Mouse (Mus musculus) adrenal gland, postnatal 10 days (tissue): ENCODE measurements at regions not wholly inside any gene's neighbourhood (a gene's known extent, or its start where the extent isn't known, plus 50 kb on each side); places are given as distances from the start of the nearest gene placed in this dataset.

Experiments used
- DNase-seq: peaks from one replicate; pipeline ENCODE4 v3.0.0; 2021; ENCODE audit warnings: mixed read lengths

DNA sequence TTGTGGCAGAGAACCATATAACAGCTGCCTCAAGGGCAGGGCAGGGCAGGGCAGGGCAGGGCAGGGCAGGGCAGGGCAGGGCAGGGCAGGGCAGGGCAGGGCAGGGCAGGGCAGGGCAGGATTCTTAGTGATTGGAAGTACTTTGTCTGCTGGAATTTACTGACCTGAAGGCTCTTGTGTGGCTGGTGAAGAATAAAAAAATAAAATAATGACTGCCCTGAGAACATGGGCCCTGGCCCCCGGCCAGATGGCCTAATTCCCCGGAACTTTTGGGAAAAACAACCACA lies 169.3 kb downstream of the Qk start:
- DNase-seq = peak; percentile 17

DNA sequence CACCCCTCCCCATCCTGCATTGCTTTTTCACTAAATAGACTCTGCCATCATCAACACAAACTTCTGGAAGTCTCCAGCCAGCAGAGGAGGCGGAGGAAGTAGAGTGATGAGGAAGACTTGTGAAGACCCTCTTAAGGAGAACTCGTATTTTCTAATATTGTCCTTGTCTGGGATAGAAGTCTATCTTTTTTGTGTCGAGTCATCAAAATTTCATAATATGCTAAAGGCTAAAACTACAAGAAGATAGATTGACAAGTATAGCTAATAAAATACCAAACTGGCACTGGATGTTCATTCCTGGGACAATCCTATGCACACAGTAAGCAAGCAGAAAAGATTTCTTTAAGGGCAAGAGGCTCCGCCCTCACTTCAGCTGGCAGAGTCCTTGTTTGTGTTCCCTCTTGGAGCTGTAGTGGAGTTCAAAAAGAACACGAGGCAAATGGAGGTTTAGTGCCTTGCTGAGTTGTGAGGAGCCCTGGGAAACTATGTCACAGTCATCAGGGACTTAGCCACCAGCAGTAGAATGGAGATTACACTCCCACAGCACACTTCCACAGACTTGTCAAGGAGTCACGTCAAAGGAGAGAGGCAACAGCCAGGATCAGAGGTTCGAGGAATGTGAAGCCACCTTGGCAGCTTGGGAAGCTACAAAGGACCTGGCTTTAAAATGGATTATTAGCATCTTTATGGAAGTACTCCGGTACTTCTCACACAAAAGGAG lies 169.8 kb downstream of the Qk start:
- DNase-seq = peak; percentile 14

DNA sequence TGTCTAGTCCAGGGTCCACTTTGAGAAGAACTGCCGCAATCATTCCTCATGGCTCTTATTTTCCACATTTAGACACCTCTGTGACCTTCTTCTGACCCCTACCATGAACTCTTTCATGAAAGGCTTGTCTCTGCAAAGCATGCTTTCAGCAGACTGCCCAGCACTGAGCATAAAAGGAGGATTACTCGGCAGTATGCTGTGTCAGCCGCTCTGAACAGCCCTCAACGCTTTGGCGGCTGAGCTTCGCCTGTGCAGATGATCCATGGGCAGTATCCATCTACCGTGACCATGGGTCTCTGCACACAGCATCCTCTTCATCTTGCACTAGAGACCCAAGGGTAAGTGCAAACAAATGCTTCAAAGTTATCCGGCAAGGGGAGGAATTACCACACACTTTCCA lies 172.5 kb downstream of the Qk start:
- no peak for DNase-seq

DNA sequence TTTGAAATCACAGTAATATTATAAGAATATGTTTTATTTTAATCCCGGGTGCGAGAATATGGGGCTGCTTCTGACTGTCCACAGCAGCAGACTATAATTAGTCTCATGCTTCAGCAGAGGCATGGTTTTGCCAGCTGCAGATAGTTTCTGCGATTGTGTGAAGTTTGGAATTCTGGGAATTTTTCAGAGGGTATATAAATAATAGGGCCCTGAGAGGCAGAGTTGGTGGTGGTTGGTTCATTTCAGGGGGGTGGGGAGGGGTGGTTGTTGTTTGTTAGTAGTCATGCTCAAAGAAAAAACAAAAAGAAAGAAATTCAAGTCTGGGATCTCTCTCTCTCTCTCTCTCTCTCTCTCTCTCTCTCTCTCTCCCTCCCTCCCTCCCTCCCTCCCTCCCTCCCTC lies 173.1 kb downstream of the Qk start:
- DNase-seq = no peak

DNA sequence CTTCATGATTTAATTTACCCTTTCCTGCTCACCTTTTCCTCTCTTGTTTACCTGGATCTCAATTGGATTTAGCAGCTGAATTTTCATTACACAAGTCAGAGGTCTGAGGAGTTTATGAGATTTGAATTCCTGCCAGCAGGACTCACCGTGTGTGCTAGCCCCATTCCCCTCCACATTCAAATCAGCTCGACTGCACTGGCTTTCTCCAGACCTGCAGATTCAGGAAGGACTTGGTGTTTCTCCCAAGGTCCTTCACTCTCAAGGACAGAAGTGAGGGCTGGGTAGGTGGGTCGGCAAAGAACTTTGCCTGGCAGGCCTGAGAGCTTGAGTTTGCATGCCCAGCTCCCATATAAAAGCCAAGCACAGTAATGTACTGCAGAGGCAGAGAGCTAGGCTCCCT lies 180.8 kb downstream of the Qk start:
- peak; percentile 7 for DNase-seq

DNA sequence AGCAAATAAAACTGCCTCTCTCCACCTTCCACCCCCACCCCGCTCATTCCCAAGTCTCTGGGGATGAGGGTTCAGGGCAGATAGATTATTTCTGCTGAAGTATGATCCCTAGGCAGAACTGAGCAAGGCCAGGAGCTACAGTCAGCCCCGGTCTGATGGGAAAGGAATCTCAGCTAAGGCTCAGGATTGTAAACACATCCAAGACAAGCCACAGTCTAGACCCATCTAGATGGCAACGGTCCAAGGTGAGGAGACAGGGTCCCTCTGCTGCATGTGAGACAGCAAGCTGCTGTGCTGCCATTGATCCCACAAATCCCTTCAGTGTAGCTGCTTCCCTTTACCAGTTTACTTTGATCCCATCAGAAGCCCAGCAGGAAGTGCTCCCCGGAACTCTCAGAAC lies 181.3 kb downstream of the Qk start:
- no peak for DNase-seq

DNA sequence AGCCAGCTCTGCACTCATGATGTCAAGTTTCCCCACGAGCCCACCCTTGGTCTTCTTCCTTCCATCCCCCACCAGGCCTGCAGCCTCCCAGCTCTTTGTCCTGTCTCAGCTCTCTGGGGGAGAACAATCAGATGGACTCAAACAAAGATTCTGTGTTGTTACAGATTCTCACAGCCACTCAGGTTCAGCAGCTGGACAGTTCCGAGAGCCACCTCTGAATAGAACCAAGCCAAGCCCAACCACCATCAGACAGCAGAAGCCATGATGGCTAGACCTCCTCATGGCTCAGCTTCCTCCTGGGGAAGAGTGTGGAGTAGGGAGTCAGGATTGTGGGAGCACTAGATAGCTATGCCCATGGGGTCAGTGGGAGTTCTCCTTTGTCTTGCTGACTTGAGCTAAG lies 184.5 kb downstream of the Qk start:
- DNase-seq = peak; percentile 30

DNA sequence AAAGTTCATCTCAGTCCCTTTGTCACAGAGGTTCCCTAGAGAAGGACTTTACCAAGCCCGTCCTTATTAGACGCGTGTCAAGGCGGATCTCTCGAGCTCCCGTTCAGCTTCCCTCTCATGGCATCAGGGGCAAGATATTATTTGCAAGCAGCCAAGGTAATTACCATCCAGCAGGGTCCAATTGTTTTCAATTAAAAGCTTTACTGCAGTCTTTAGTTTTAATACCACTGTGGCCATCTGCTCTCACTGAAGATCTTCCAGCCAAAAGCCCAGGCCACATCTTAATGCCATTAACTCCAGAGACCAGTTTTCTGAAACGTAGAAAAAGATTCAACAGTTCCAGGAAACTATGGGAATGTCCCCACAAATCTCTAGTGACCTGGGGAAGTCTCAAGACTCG lies 191.1 kb downstream of the Qk start:
- DNase-seq = no peak

DNA sequence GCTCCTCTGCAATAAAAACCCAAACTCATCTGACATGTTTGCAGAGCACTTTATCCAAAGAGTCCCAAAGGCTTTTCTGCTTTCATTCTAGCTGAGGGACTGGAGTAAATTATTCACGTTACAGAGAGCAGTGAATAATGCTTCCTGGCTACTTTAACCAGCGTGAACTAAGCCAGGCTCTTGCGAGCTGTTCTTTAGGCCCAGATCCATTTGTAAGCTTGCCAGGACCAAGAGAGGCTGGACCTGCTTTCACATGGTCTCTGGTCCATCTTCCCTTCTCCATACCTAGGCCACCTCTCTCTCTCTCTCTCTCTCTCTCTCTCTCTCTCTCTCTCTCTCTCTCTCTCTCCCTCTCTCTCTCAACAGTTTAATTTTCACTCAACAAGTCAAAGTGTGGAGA lies 197.2 kb downstream of the Qk start:
- no peak for DNase-seq

DNA sequence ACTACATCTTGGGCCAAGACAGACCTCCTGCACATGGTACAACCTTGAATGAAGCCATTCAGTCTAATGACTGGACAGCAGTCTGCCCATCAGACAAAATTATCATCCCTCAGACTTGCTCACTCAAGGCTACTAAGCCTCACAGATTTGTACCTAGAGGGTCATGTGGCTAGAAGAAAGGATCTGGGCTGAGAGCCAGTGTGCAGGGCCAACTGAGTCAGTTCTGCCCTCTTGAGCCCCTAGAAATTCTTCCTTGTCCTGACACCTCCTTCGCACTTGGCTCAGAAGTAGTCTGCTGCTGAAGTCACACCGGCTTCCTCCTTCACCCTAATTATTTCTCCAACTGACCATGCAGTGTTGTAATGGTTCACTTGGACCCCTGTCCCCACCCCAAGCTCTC lies 207.5 kb downstream of the Qk start:
- DNase-seq = peak; percentile 15

DNA sequence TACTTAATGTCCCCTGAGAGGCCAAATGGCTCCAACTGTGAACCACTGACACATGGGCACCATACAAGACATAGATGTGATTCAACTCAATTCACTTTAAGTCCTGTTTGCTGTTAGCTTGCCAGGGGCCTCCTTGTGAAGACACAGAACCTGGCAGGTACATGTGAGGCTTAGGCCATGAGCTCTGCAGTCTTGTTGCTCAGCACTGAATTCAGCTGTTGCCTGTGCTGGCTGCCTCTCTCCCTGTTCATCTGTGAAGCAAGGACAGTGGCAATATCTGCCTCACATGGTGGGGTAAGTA lies 209.3 kb downstream of the Qk start:
- no peak for DNase-seq

DNA sequence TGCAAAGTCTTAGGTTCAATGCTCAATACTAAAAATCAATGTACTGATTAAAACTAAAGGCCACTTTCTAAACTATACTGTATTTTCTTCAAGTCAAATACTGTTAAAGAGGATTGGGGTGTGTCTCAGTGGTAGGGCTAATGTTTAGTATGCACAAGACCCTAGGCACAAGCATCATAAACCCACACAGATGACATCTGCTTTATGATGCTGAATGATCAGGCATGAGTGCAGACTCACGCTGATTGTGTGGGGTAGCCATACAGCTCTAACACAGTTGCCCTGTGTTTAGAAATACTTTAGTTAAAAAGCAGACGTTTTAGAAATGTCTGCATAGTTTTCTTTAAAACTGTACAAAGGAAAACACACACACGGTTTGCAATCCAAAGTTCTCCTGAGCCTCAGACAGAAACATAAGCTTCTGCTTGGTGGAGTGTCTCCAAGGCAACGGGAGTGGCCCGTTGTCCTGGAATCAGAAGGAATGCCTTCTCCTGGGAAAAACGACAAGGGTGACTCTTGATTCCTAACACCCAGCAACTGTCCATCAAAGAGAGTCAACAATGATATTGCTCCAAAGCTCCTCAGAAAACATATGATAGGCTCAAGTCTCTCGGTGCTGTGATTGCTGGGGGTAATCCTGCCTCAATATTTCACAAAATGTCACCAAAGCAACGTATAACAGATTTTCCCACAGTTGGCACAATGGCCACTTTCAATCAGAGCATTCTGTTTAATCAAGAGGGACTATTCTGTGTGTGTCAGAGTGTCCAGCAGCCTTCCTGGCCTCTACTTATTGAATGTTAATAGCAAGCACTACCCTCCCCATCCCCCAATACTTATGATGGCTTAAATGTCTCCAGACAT lies 209.9 kb downstream of the Qk start:
- no peak for DNase-seq

DNA sequence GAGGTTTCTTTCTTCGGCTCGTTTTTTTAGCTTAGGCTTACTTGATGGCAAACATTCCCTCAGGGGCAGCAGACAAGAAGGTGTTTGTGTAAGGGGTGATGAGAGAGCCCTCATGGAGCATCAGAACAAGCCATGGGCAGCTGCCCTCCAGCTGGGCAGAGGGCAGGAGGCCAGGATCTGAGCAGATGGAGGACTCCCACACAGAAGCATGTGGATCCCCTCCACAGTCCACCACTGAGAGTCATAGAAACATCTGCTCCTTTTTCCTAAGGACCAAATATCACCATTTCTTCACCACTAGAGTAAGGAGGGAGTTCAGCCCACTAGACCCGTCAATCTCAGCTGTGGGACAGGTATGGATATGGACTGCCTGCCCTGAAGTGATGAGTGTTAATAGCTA lies 214.4 kb downstream of the Qk start:
- no peak for DNase-seq

DNA sequence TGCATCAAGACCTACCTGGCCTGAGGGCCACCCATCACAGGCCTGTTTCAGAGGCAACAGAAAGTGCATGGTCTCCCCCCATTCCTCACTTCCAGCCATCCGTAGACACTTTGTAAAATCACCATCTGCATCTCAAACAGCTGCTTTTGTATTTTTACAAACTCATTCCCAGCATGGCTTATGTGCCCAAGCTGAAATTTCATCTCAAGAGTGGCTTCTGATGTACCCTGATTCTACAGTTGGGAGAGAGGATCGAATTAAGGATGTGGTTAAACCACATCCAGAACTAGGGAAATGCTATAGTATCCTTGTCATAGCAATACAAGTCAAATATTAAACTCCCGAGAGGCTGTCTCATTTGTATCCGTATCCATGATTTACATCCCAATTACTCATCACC lies 221.5 kb downstream of the Qk start:
- DNase-seq = no peak

DNA sequence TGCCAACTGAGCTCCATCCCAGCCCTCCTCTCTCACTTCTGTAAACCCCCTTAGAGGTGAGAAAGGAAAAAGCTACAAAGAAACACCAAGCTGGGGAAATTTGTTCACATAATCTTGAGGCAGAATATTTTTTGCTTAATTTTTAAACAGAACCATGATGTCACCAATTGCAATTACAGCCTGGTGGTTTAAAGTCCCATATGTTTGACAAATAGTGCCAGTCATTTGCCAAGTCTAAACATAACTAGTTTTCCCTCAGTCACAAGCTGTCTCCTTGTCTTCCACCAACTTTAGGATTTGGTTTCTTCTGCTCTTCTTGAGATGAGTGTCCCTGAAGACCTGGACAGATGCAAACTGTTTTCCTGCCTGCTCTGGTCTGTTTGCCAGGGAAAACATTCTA lies 222.0 kb downstream of the Qk start:
- no peak for DNase-seq

DNA sequence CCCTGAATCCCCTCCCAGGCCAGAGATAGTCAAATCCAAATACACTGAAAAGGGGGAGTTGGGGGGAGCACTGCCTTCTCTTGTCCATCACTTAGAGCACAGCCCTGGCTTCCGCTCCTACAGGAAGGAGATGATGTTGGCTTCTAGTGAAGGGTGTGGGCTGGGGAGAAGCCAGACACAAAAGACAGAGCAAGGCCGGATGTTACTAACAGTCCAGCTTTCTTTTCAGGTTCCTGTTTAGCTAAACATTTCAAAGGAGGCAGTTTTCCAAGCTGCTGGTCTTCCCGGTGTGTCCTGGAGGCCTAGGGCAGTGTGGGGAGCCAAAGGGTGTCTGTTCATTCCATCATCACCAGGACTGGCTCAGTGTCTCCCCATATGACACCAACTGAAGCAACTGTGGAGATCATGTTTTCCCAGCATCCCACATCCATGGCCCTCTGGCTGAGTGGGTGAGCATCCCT lies 223.8 kb downstream of the Qk start:
- peak; percentile 23 for DNase-seq

DNA sequence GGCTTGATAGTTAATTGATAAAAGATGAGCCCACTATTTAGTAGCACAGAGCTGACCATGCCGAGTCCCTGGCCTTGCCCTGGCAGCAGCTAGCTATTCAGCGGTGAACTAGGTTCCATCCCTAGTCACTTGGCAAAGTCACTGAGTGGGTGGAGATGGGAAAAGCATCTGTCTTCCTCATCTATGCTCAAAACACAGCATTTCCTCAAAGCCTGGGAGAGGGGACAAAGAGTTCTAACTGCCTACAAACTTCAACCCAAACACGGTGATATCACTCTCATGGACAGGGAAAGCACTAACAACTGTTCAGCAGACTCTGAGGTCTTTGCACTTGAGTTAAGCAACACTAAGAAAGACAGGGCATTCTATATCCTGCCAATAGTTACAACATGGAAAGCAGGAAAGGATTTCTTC lies 225.5 kb downstream of the Qk start:
- DNase-seq = peak; percentile 55

DNA sequence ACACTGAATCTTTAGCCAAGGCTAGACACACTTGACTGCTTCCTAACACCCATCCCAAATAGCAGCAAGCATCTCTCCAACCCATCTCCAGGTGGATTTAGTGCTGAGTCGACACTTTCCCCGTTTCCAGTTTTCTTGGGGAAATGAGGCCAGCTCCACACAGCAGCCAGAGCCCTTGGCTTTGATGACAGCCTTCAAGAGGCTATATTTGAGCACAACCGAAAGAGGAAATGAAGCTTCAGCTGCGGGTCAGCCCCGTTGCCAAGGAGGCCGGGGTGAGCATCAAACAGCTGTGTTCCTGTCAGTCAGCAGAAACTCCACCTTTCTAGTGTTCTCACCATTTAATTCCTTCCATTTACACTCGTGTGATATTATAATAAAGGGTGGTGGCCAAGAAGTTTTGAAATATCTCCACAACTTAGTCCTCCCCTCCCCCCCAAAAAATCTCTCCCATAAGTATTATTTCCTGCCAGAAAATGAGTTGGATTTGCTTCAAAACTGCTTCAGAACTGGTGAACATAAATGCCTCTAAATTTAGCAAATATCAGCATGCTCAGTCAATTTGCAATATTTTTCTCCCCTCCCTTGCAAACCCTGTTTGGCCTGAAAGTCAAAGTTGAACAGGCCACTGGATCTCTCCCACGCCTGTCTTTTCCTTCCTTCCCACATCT lies 226.1 kb downstream of the Qk start:
- DNase-seq = peak; percentile 44

DNA sequence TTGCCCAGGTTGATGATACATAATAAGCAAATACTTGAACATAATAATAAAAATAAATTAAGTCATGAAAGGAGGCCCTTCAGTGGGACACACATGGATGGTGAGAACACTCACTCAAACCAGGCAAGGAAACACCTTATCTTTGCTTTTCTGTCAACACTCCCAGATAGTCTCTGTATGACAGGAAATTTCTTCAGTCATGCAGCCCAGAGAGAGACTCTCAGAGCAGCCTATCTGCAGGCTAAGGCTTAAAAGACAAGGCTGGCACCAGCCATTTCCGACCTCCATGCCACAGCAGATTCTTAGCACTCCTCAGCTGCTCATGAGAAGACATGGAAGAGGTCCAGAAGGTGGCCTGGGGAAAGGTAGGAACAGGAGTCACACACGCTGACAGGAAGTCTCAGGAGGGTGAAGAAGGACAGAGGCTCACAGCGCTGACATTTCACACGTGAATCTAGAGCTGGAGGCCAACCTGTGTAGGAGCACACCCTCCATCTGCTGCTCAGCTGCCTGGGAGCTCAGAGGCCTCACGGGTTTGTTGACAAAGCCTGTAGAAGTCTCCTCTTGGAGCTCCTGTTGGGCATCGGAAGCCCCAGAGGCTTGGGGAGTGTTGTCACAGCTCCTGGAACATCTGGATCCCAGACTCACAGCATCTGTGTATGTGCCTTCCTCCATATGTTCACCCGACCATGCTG lies 232.3 kb downstream of the Qk start:
- DNase-seq = no peak

DNA sequence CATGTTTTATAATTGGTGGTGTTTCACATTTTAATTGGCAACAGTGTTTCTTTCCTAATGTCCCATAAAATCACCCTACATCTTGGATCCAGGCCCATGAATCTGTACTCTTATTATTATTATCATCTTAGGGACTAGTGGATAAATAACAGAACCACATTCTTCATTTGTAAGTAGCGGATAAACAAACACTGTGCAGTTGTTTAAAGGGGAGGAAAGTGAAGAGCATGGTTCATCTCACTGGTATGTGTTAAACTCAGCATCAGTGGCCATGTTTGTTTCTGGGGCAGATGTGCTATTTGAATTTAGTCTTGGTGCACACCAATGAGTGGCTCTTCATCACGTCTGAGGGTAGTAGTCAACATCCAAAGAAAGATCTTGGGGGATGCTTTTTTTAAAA lies 233.1 kb downstream of the Qk start:
- DNase-seq = no peak

DNA sequence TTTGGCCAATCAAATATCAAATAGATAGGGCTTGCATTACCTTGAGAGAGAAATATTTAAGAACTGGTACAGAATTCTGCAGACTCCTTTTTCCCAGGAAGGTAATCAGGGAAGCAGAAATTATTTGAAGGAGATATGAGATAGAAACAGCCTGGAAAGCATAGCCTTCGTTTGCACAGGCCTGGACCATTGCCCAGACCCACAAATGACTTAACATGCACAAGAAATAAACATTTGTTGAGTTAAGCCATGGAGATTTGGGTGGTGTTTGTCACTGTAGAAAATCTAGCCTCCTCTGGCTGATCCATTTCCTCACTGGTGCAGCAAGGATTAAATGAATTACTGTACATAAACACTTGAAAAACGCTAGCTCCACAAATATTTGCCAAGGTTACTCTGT lies 233.5 kb downstream of the Qk start:
- DNase-seq = peak; percentile 40

DNA sequence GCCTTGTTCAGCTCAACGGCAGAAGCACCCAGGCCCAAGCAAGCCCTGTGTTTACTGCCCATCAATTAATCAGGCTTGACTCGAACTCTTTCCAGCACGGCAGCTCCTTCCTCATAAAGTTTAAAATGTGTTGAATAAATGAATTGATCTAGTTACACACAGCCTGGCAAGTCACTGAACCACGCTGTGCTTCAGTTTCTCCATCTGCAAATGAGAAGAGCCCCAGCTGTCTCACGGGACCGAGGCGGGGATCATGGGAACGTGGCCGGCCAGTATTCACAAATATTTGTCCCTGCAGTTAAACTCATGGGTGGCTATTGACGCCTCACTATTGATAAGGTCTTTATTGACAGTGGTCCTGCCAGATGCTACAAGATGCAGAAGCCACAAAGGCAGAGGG lies 237.9 kb downstream of the Qk start:
- no peak for DNase-seq
